Mouse (Mus musculus): ENCODE results near the gene Krt77. TPM values are rescaled to one million over a fixed set of nuclear protein-coding genes. Genes with fewer than 3 reads are reported as not detected.

Gene Krt77
- total RNA-seq (2023) = not detected in 4 replicates

DNA sequence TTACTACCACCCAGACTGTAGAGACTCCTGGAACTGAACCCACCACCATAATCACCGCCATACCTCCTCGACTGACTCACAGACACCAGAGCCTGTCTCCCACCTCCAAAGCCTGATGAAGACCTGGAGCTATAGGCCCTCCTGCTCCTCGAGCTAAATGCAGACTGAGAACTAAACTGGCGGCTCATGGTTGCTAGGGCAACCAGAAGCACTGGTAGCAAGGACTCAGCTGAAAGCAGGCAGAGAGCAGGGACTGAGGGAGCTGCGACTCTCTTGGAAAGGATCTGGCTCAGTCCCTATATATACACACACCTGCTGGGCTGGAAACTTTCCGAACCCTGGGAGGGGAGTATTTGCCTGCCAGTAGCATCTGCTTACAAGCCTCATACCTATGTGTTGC, at the start of gene Krt77:
Gene Krt77 (minus strand): TSS at position 275 of the 400 bp plus-strand sequence.

DNA sequence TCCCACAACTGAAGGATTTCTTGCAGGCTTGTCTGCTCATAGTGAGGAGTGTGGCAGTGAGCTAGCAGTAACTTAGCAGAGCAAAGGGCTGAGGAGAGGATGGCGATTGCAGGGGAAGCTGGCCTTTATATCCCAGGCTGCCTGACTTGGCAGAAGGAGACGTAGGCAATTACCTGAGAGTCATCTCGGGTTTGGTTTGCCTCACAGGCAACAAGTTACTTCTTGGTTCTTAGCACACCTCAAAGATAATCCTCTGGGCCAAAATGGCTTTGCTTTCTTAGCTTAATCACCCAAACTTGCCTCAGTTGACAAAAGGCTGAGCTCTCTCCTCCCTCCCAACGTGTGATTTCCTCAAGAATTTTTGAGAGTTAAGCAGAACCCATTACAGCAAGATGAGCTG, 23.3 kb upstream of the Krt77 start, which contains the start of gene Krt76:
Gene Krt76 (minus strand): TSS at position 101 of the 400 bp plus-strand sequence.

DNA sequence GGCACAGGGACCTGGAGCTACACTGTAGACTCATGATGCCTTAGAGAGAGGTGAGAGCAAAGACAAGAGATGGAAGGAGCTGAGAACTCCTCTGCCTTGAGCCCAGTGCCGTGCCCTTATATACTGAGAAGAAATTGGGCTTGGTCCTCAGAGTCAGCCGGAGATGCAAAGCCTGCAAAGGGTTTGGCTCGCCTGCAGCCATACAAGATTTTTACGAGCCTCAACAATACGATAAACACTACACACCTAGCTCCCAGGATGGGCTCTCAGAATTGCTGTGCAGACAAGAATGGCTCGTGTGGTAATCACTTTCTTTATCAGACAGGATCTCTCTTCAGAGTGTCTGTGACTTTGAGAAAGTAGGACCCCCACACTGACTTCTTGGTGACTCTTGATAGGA, 18.8 kb downstream of the Krt77 start, which contains the start of gene Krt1:
Gene Krt1 (minus strand): TSS at position 101 of the 400 bp plus-strand sequence.

DNA sequence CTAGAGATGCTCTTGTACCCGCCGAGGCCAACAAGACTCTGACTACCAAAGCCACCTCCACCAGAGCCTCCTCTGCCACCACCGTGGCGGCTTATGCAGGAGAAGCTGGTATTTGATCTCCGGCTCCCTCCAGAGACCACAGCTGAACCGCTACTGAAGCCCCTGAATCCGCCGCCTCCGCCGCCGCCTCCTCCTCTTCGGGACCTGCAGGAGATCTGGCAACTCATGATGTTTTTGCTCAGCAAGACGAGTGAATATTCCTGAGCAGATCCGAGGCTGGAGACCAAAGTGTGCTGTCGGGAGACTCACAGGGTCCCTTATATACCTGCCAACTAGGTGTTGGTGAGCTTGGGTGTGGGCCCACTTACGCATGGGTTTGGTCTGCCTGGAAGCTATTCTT, 51.6 kb downstream of the Krt77 start, which contains the start of gene Krt2:
Gene Krt2 (minus strand): TSS at position 295 of the 400 bp plus-strand sequence.

Other genes starting within 250 kb of the Krt77 start
- not detected in 4 replicates for gene Gm5414, start 241.5 kb downstream of the Krt77 start, total RNA-seq (2023)
- gene Gm5478, start 222.3 kb downstream of the Krt77 start, total RNA-seq (2023) = not detected in 4 replicates
- not detected in 4 replicates for gene Krt6b, start 189.4 kb downstream of the Krt77 start, total RNA-seq (2023)
- gene Krt6a, start 175.4 kb downstream of the Krt77 start, total RNA-seq (2023) = not detected in 4 replicates
- gene Krt5, start 156.8 kb downstream of the Krt77 start, total RNA-seq (2023) = not detected in 4 replicates
- not detected in 4 replicates for gene Krt71, start 126.6 kb downstream of the Krt77 start, total RNA-seq (2023)
- gene Krt72, start 83.2 kb downstream of the Krt77 start, total RNA-seq (2023) = not detected in 4 replicates
- gene Krt73, start 67.4 kb downstream of the Krt77 start, total RNA-seq (2023) = not detected in 4 replicates
- not detected in 4 replicates for gene Krt2, start 51.5 kb downstream of the Krt77 start, total RNA-seq (2023)
- gene Krt1, start 18.9 kb downstream of the Krt77 start, total RNA-seq (2023) = not detected in 4 replicates
- not detected in 4 replicates for gene Krt76, start 23.2 kb upstream of the Krt77 start, total RNA-seq (2023)
- gene Krt4, start 55.0 kb upstream of the Krt77 start, total RNA-seq (2023) = not detected in 4 replicates
- gene Krt79, start 70.6 kb upstream of the Krt77 start, total RNA-seq (2023) = not detected in 4 replicates
- not detected in 4 replicates for gene Krt78, start 84.6 kb upstream of the Krt77 start, total RNA-seq (2023)
- gene Krt8, start 134.8 kb upstream of the Krt77 start, total RNA-seq (2023) = not detected in 4 replicates
- gene Krt18, start 158.5 kb upstream of the Krt77 start, total RNA-seq (2023) = not detected in 4 replicates
- gene Eif4b, start 204.1 kb upstream of the Krt77 start, total RNA-seq (2023) = 227 to 240 TPM (median 233 TPM) in 4 replicates
- 0.18 to 4.5 TPM (median 0.52 TPM) in 4 replicates for gene Tns2, start 230.7 kb upstream of the Krt77 start, total RNA-seq (2023)